Mouse (Mus musculus) spleen, postnatal 10 days (tissue): ENCODE data around the gene Pip5kl1.

Experiments used
- DNase-seq, 2 experiments: peaks; one replicate each; pipeline ENCODE4 v3.0.0; 2021 to 2022; ENCODE audit warnings: low spot score in 2 of 2

Pip5kl1 gene

DNA sequence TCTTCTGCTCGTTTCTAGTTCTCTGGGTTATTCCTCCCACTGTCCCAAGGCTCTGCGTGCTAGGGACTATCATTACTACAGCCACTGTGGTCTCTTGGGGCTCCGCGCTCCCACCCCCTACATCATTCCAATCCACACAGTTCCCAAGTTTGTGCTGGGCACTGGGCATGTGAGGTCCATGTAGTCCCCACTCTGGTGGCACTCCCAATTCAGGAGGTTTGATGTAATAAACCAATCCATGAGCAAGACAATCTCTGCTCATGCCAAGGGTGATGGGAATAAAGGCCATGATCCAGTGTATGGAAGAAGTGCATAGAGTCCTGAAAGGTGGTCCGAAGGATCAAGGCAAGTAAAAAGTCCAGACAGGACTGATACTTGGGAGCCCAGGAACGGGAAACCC, at the start of gene Pip5kl1:
TSS of gene Pip5kl1 (plus strand) at position 301 of the 400 bp plus-strand sequence.
- DNase-seq = no peak

DNA sequence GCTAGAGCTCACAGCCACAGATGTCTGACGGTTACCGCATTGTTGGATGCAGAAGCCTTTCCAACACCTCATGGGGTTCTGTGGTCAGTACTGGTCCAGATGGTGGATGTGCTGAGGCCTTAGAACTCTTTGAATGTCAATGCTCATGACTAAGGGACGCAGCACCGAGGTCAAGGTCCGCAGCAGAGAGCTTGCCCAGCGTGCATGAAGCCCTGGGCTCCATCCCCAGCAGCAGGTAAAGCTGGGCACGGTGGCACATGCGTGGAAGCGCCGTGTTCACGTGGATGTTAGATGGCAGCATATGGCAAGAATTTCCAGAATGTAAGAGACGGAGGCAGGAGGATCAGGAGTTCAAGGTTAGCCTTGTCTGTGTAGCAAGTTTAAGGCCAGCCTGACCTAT, 48.8 kb upstream of the Pip5kl1 start:
- DNase-seq = no peak

DNA sequence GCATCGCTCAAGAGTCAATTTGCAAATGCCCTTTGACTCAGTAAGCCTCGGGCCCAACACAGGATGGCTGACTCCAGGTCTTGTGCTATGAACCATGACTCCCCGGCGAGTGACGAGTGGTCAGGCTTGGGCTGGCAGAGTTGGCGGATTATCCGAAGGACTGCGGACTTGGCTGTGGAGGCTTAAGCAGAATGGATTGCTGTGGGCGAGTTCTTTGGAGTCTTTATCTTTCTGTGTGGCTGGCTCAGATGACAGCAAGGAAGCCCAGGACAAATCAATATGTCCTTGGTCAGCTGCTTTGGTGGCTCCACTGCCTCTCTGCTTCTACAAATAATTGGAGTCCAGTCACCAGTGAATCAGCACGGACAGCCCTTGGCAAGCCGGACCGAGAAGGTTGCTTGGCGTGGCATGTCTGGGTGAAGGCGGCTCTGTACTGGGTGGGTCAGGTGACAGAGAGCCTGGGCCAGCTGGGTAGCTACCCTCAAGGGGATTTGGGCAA, 47.1 kb upstream of the Pip5kl1 start:
- no peak for DNase-seq

DNA sequence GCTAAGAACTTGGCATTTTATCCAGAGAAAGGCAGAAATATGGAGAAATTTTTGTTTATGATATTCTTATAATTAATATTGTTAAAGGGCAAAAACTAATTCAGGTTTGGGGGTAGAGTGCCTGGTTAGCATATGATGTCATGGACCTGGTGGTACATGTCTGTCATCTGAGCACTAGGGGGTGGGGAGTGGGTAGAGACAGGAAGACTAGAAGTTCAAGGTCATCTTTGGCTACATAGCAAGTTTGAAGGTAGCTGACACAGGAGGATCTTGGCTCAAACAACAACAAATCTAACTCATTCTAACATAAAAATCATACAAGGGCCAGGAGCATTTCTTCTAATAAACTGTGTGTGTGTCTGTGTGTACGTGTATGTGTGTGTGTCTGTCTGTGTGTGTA, 46.3 kb upstream of the Pip5kl1 start:
- DNase-seq = no peak

DNA sequence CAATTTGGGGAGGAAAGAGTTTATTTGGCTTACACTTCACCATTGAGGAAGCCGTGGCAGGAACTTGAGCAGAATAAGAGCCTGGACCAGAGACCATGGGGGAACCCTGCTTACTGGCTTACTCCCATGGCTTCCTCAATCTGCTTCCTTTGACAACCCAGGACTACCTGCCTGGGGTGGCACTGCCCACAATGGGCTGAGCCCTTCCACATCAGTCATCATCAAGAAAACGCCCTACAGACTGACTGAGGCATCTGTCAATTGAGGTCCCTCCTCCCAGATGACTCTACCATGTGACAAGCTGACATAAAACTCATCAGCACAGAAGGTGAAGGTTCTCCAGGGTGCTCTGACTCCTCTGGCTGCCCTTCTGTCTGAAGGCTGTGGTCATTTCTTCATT, 44.1 kb upstream of the Pip5kl1 start:
- no peak for DNase-seq

DNA sequence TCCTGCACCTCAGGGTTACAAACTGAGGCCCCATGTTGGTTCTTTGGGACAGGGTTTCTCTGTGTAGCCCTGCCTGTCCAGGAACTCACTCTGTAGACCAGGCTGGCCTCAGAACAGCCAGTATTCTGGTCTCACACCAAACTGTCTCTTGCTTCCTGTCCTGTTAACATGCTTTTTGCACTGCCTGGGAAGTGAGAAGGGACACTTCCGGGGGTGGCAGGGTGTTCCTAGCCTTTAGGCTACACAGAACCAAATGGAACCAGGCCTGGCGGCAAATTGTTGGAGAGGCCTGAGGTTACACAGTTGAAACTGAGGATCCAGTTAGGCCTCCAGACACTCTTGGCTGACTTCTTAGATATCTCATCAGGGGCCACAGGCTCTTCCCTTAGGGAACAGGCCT, 41.4 kb upstream of the Pip5kl1 start:
- DNase-seq = no peak

DNA sequence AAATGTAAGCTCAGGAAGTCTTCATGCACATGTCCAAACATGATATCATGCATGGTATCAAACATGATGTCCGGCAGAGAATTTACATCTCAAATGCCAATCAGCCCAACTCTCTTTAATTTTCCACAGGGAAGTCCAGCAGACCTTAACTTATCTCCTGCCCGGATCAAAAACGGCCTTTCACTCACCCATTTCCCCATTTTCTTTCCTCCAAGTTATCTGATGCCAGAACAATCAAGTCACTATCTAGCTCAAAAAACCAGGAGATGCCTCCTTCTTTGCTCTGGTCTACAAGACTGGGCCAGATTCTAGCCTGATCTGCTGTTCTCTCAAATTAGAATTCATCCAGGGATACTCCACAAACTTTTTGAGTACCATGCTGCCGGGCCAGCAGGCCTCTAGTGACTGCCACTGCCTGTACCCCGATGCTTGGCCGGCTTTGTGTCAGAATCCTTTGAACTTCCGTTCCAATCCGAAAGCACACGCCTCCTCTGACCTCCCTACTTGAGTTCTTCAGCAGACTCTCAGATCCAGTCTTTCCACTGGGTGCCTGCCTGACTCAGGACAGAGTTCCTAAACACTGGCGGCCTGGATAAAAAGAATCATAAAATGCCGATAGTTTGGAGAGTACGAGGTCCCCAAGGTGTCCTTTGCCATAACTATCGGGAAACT, 40.4 kb upstream of the Pip5kl1 start:
- peak; percentile 28 to 47 for DNase-seq

DNA sequence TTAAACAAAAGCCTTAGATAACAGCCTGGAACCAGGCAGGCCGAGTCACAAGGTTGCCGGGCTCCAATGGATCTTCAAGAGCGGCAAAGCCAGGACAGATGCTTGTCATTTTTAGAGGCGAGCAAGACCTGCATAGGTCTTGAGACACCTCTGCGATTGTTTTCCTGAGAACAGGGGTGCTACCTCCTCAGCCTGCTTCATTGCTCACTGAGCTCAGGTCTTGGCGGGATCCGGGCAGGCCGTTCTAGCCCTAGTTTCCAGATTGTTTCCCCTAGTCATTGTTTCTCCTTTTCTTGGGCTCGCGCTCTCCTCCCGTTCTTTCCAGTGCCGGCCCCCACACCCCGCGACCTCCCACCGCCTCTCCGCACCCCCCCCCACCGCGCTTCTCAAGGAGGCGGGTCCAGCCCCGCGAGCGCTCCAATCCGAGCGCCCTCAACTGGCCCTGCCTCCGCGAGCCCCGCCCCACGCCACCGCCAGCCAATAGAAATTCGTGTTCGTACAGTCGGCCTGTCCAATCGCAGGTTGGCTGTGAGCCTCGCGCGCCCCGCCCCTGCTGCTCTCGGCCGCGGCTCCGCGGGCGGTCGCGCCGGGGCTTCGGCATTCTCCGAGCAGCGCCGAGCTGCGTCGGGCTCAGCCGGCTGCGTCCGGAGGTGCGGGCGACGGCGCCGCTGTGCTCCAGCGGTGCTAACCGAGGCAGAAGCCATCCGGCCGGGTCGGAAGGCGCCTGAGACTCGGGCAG, 39.7 kb upstream of the Pip5kl1 start, which contains the start of gene Fam102a:
TSS of gene Fam102a (plus strand) at position 600 of the 739 bp plus-strand sequence.
- peak; percentile 96 to 99 for DNase-seq

DNA sequence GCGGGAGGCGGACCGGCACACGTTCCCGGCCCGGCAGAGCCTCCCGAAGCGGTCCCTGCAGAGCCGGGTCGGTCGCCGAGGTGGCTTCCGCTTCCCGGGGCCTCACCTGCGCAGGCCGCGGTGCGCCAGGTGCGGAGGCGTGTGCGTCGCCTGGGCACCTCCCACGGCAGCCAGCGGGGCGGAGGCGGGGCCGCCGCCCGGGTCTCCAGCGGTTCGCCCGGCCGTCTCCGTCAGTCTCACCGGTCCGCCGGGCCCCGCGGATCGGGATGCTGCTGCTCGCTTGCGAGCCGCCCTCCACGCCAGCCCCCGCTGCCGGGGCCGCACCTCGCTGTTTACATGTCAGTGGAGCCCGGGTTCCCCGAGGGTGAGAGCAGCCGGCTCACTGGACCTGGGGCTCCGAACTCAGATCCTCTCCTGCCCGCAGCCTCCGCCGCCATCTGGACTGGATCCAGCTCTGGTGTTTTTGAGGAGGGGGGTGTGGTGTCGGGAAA, 39.1 kb upstream of the Pip5kl1 start:
- DNase-seq = peak; percentile 66 to 71

DNA sequence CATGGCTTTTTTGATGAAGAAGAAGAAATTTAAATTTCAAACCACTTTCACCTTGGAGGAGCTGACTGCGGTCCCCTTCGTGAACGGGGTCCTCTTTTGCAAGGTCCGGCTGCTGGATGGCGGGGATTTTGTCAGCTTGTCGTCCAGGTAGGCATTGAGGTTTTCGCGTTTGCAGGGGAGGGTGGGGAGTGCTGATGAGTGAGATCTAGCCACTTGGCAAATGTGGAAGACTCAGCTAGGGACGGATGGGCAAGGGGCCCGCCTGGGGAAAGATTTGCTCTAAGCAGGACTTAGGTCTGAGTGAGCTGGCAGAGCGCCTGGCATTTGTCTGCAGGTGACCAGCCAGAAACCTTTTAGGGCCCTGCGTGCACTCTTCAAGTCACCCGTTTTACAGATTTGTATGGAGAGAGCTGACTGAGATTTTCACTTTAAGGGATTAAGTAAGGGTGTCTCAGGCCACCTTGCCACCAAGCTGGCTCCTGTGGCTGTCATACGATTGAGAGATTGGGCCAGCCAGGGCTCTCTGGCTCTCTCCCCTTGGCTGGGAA, 38.4 kb upstream of the Pip5kl1 start:
- peak; percentile 25 to 36 for DNase-seq

DNA sequence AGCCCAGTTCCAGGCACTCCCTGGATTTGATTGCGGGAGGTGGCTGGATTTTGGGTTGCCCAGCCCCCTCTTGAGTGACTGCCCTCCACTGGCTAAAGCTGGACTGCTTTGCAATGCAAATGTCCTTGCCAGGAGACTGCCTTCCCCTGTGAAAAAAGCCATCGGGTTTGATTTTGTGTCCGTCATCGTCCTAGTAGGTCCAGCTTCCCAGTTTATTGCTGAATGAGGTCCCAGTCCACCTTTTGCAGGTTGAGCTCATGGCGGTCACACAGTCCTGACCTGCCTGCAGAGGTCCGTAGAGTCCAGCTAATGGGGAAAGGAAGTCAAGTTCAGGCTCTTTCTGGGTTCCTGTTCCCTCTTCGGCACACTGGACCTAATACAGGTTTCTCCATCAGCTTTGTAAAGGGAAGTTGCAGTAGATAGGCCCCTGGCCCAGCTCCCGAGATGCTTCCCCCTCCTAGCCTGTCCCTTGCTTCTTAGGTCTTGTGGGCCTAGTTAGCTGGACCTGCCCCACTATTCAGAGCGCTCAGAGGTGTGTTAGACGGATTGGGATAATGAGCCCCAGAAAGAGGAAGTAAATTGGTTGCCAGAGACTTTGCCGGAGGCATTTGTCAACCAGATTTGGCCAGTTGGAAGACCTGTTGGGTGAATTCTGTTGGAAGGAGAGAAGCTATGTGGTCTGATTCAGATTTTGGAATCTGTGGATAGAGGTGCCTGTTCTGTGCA, 37.8 kb upstream of the Pip5kl1 start:
- peak; percentile 36 to 39 for DNase-seq

DNA sequence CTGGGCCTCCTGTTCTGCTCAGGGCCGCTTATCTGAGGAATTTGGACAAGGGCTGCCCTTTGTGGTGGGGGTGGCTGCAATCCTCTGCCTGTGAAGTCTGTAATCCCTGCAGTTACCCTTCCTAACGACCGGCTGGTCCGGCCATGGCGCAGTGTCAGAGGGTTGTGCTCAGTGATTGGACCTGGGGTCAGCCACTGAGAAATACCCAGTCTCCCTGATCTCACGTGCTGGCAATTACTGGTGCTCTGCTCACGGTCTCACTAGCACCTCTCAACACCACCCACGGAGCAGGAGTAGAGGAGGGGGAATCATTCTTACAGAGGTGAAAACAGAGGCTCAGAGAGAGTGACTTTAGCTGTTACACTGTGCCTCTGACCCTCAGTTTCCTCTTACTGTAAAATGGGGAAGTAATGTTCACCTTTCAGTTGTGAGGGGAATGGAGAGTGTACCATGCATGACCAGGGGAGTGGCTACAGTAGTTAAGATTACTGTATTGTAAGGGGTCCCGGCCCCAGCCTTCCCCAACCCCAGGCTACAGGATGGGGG, 37.2 kb upstream of the Pip5kl1 start:
- DNase-seq = peak in 1 of 2 experiments; percentile 32

DNA sequence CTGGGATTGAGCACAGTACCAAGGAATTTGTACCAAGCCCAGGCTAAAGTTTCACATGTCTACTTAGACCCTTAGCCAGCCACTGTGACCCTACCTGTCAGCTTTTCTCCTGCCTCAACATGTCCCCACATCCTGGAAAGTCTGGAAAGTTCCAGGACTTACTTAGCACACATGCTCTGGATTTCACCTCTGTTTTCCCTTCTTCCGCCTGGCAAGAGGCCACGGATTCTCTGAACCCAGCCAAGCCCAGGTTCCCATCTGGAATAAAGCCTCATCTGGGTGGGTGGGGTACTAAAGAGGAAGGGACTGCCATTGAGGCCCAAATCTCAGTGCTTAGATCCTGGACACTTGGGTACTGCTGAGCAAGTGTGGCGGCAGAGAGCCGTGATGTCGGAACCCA, 36.7 kb upstream of the Pip5kl1 start:
- no peak for DNase-seq

DNA sequence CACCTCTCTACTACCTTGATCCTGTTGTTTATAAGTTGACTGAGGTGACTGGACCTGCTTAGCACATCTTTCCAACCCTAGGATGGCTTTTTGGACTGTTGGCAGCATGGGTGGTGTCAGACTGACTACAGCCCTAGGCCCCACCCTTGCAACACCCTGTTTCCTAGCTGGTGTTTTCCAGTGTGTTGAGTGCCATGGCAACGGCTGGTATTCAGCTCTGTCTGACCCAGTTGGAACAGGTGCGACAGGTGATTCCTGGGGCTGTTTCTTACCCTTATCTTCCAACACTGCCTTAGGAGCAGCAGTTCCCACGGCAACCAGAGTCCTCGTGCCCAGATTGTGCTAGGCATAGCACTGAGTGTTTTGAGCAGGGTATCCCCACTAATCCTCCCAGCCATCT, 36.1 kb upstream of the Pip5kl1 start:
- no peak for DNase-seq

DNA sequence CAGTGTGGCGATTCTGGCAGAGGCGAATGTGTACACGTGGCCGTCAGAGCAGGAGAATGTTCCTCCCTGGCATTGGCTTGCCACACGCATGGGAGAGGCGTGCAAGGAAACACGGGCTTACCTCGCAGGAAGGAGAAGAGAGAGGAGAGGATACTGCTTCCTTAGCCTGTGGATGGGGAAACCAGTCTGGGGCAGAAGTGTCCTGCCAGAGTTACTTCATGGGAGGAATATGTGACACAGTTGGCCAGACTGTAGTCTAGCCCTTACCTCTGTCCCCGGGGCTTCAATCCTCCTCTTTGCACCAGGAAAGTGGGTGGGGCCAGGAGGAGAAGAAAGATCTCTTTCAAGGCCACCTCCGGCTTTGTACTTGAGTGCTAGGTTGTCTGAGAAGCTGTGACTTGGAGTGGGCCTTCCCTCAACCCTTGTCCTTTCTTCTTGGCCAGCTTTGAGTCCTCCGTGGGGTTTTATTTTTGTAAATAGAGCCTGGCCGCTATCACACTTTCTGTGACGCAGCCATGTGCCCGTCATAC, 35.1 kb upstream of the Pip5kl1 start:
- no peak for DNase-seq

DNA sequence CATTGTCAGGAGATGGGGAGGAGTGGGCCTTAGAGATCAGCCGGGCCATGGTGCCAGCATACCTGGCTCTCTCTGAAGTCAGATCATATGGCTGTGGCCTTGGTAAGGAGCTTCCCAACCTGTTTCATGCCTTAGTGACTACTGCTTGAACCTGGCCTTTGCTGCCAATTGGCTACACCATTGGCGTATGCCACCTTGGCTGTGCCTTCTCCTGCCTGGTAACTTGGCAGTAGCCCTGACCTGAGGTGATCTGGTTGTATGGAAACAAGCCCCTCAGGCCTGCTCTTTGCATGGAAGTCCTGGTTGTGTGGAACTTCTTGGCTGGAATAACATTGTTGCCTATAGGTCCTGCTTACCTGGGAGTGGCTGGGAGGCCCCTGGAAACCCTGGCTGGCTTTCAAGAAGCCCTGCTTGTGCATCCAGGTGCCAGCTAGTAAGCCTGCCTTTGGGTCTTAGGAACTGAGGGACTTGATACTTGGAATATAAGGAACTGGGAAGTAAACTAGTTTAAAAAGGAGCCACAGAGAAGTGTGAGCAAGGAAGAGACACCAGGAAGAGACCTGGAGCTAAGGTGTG, 33.2 kb upstream of the Pip5kl1 start:
- DNase-seq = no peak

DNA sequence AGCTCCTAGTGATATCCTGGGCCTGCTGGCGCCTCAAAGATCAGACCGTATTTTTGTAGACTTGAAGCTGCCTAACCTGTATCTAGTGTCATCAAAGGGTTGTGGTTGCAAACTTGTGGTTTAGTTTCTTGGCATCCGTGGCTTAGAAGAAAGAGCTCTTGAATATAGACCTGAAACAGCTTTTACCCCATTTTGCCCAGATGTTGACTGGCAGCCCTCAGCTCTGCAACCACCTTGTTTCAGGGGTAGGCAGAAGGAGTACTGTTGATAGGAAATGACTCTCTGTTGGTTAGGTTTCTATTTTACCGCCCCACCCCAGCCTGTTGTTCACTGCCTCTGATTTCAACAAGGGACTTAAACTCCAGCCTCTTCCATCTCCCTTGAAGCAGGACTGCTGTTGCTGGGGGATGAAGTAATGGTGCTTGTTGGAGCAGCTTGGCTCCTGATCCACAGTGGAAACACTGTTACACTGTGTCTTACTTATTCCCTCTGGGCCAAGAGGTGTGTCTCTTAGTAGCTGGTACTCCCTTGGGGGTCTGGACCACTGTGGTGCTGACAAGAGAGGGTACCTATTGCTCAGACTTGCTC, 32.5 kb upstream of the Pip5kl1 start:
- DNase-seq = no peak

DNA sequence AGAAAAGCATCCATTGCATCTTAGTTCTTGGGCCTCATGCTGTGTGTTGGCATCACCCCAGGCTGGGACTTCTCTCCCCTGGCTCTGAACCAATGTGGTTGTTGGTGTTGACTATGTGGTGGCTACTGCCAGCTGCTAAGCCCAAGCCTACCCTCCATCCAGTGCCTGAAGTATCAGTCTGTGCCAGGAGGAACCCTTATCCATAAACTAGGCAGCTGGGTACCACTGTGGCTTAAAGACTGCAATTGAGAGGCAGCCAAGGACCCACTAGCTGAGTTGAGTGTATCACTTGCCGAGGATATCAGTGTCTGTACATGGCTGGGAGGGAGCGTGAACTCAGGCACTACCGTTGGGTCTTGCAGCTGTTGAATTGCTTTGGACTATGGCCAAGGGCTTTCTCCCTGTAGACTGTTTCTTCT, 31.6 kb upstream of the Pip5kl1 start:
- DNase-seq = no peak

DNA sequence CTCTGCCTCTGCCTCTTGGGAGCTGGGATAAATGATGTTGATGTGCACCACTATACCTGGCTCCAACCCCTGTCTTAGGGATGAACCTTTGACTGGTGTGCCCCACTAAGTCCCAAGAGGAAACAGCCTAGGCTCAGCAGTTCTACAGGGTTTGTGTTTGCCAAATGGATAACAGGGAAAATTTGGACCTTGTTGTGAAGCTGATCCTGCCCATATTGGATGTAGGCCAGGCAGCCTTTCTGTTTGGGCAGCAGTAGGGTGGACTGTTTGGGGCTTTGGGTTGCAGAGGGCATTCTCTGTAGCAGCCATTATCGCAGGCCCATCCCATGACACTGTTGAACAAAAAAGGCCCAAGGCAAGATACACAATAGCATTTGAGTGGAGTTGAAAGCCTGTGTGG, 27.6 kb upstream of the Pip5kl1 start:
- no peak for DNase-seq

DNA sequence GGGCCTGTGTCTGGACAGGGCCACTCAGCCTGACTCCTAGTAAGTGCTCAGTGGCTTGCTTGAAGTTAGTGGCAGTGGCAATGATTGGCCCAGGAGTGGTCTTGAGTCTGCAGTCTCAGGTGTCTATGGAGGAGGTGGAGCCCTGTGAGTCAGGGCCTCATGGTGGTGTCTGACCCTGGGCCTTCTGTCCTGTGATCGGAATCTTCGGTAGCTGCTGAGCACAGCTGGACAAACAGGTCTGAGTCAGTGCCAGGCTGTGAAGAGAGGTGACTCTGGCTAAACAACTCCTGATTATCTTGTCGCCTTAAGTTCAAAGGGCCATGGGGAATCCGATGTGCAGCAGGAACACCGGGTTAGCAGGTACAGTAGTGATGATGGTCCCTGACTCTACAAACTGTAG, 27.2 kb upstream of the Pip5kl1 start:
- no peak for DNase-seq
